Mouse (Mus musculus): Measurements from ENCODE around the gene Lrrc51.

DNA sequence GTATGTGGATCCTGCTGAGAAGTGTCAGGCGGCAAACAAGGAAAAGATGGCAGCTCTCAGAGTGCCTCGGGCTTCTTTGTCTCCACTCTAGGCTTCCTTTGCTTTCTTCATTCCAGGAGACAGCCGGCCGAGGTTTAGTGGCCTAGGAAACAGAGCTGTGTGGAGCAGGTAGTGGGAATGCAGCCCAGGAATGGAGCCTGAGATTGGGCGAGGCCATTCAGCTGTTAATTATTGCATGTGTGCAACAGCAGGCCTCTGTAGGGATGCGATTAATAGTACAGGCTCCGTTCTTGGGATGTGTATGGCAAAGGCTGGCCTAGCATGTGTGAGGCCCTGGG lies 64.6 kb downstream of the Lrrc51 start:
- TF ChIP-seq CTCF (IDR thresholded peaks at IDR 0.05) (no peak), POLR2A (IDR thresholded peaks at IDR 0.05; ENCODE audit: insufficient read depth, low read depth, low read length) (no peak), EP300 (IDR thresholded peaks at IDR 0.05; ENCODE audit: insufficient read depth, low read depth, low read length) (no peak)
